Mouse (Mus musculus) neural tube, embryonic 14.5 days (tissue): ENCODE results near the gene Sfxn1. TPM values are rescaled to one million over a fixed set of nuclear protein-coding genes. Genes with fewer than 3 reads are reported as not detected.

Experiments
- ATAC-seq: fragments of 200-750 bp; cut with Nextera tagmentation; 2 replicates; pipeline ENCODE4 v1.8.0; 2017; ENCODE audit warnings: low read depth, mild to moderate bottlenecking, moderate TSS enrichment, moderate library complexity
- H3K27ac ChIP-seq: fragments of 300-500 bp; sonication (generic); 2 replicates; pipeline ENCODE4 v1.5.1; 2014; ENCODE audit warnings: low read depth, mild to moderate bottlenecking, control low read depth, low read length, moderate library complexity, mixed read lengths
- H3K27me3 ChIP-seq: fragments of 300-500 bp; sonication (generic); 2 replicates; pipeline ENCODE4 v1.6.1; 2014; ENCODE audit warnings: low read length; ENCODE audit not compliant: control insufficient read depth, insufficient read depth
- H3K36me3 ChIP-seq: fragments of 300-500 bp; sonication (generic); 2 replicates; pipeline ENCODE4 v1.6.1; 2014; ENCODE audit warnings: low read length, mixed read lengths; ENCODE audit not compliant: control insufficient read depth, insufficient read depth
- H3K4me1 ChIP-seq: fragments of 300-500 bp; sonication (generic); 2 replicates; pipeline ENCODE4 v1.6.1; 2014; ENCODE audit warnings: low read length; ENCODE audit not compliant: control insufficient read depth, insufficient read depth
- H3K4me2 ChIP-seq: fragments of 300-500 bp; sonication (generic); 2 replicates; pipeline ENCODE4 v1.6.1; 2014; ENCODE audit warnings: mild to moderate bottlenecking, low read depth, low read length, control low read depth
- H3K4me3 ChIP-seq: fragments of 300-500 bp; sonication (generic); 2 replicates; pipeline ENCODE4 v1.5.1; 2014; ENCODE audit warnings: low read depth, low read length, control low read depth, mixed read lengths
- H3K9ac ChIP-seq: fragments of 300-500 bp; sonication (generic); replicated peaks from 2 replicates; pipeline ENCODE4 v1.6.1; 2014; ENCODE audit warnings: low read depth, mild to moderate bottlenecking, control low read depth, low read length, mixed read lengths
- H3K9me3 ChIP-seq: fragments of 300-500 bp; sonication (generic); 2 replicates; pipeline ENCODE4 v1.6.1; 2016; ENCODE audit warnings: low read length; ENCODE audit not compliant: control insufficient read depth
- WGBS: fragments of 180-500 bp; shearing (Covaris S2); extraction: QIAGEN DNeasy Blood & Tissue Kit; methylation state at CpG from one replicate; pipeline ENCODE4 v1.1.7; 2014; 5-methylcytosine and 5-hydroxymethylcytosine counted together
- polyA plus RNA-seq: library from polyadenylated mRNA; unstranded; fragments of >200 nt; fragmentation: Nextera tagmentation; extraction: Ambion mirVana; gene quantifications from 2 replicates; pipeline ENCODE4 v1.2.1, GENCODE M21; 2014

Sfxn1 gene
- polyA plus RNA-seq, 1 experiment from 2014 or later, result 86.2 TPM

- H3K36me3 ChIP-seq, result no peaks in the 10 kb centered on the region
- H3K4me2 ChIP-seq, result no peak overlapping the region
- H3K4me1 ChIP-seq, result peaks cover 6% of the 10 kb centered on the region; the same call in 1 of the 2 replicates
- WGBS, result 77% methylated on average over 2 of the region's 2 CpGs
- no peaks in the 10 kb centered on the region for H3K27me3 ChIP-seq
- no peaks in the 10 kb centered on the region for H3K9me3 ChIP-seq
- H3K9ac ChIP-seq, result no peak overlapping the region
- no peak overlapping the region for H3K4me3 ChIP-seq
- ATAC-seq, result no peak
- H3K27ac ChIP-seq, result no peak overlapping the region
Observed at GRCm38 (mm10) chr13:54073491-54073890, 1.8 kb downstream of the Sfxn1 start.

GRCm38 (mm10) chr13:54075416-54075815, 3.7 kb downstream of the Sfxn1 start:
- no peak overlapping the region for H3K27ac ChIP-seq
- WGBS, result 94% methylated on average over 2 of the region's 2 CpGs

GRCm38 (mm10) chr13:54076051-54076450, 4.4 kb downstream of the Sfxn1 start:
- Histone ChIP-seq H3K27ac (no peak overlapping the region), H3K4me1 (peaks cover 6% of the 10 kb centered on the region; the same call in 1 of the 2 replicates), H3K4me3 (no peak overlapping the region), H3K27me3 (no peaks in the 10 kb centered on the region), H3K9ac (no peak overlapping the region), H3K36me3 (no peaks in the 10 kb centered on the region), H3K9me3 (no peaks in the 10 kb centered on the region), H3K4me2 (no peak overlapping the region)
- ATAC-seq, result no peak
- WGBS, result 94% methylated on average over 6 of the region's 6 CpGs

More at GRCm38 (mm10) chr13:54075416-54075815, 3.7 kb downstream of the Sfxn1 start:
- Histone ChIP-seq H3K4me2 (no peak overlapping the region), H3K27me3 (no peaks in the 10 kb centered on the region), H3K9me3 (no peaks in the 10 kb centered on the region), H3K36me3 (no peaks in the 10 kb centered on the region), H3K4me1 (peaks cover 6% of the 10 kb centered on the region; the same call in 1 of the 2 replicates), H3K9ac (no peak overlapping the region), H3K4me3 (no peak overlapping the region)
- ATAC-seq, result no peak

GRCm38 (mm10) chr13:54076762-54077460, 5.2 kb downstream of the Sfxn1 start:
- Histone ChIP-seq H3K4me1 (peaks cover 6% of the 10 kb centered on the region; the same call in 1 of the 2 replicates), H3K27me3 (no peaks in the 10 kb centered on the region), H3K9me3 (no peaks in the 10 kb centered on the region), H3K9ac (no peak overlapping the region), H3K4me3 (no peak overlapping the region), H3K4me2 (no peak overlapping the region), H3K36me3 (no peaks in the 10 kb centered on the region), H3K27ac (no peak overlapping the region)
- ATAC-seq, result no peak
- 91% methylated on average over 11 of the region's 11 CpGs for WGBS

- Histone ChIP-seq H3K4me3 (no peak overlapping the region), H3K9ac (no peak overlapping the region), H3K9me3 (no peaks in the 10 kb centered on the region), H3K4me1 (peaks cover 5% of the 10 kb centered on the region; the same call in 1 of the 2 replicates), H3K27ac (no peak overlapping the region), H3K36me3 (no peaks in the 10 kb centered on the region), H3K27me3 (no peaks in the 10 kb centered on the region), H3K4me2 (no peak overlapping the region)
- 81% methylated on average over 11 of the region's 11 CpGs for WGBS
- no peak for ATAC-seq
Observed at GRCm38 (mm10) chr13:54077470-54078174, 6.0 kb downstream of the Sfxn1 start.

- Histone ChIP-seq H3K9me3 (no peaks in the 10 kb centered on the region), H3K36me3 (no peaks in the 10 kb centered on the region), H3K27ac (no peak overlapping the region), H3K4me1 (no peaks in the 10 kb centered on the region), H3K4me2 (no peak overlapping the region), H3K27me3 (no peaks in the 10 kb centered on the region), H3K9ac (no peak overlapping the region), H3K4me3 (no peak overlapping the region)
- 83% methylated on average over 12 of the region's 12 CpGs for WGBS
- ATAC-seq, result no peak
Observed at GRCm38 (mm10) chr13:54079782-54080759, 8.4 kb downstream of the Sfxn1 start.

GRCm38 (mm10) chr13:54080785-54081184, 9.1 kb downstream of the Sfxn1 start:
- no peak overlapping the region for H3K9ac ChIP-seq
- no peaks in the 10 kb centered on the region for H3K9me3 ChIP-seq
- ATAC-seq, result no peak
- 100% methylated on average over 1 of the region's 1 CpGs for WGBS
- no peak overlapping the region for H3K4me2 ChIP-seq
- H3K4me3 ChIP-seq, result no peak overlapping the region
- H3K27me3 ChIP-seq, result no peaks in the 10 kb centered on the region
- H3K4me1 ChIP-seq, result no peaks in the 10 kb centered on the region
- H3K36me3 ChIP-seq, result 0 out of 2 replicates have a peak, but pooled peaks cover 2% of the 10 kb centered on the region
- H3K27ac ChIP-seq, result no peak overlapping the region

- no peak overlapping the region for H3K4me3 ChIP-seq
- no peaks in the 10 kb centered on the region for H3K27me3 ChIP-seq
- H3K9ac ChIP-seq, result no peak overlapping the region
- no peak overlapping the region for H3K27ac ChIP-seq
- no peaks in the 10 kb centered on the region for H3K4me1 ChIP-seq
- H3K9me3 ChIP-seq, result no peaks in the 10 kb centered on the region
- H3K4me2 ChIP-seq, result no peak overlapping the region
- no peak for ATAC-seq
- H3K36me3 ChIP-seq, result peaks cover 8% of the 10 kb centered on the region
- WGBS, result 84% methylated on average over 5 of the region's 5 CpGs
Observed at GRCm38 (mm10) chr13:54082946-54083345, 11.3 kb downstream of the Sfxn1 start.
